In the genomic region with DNA sequence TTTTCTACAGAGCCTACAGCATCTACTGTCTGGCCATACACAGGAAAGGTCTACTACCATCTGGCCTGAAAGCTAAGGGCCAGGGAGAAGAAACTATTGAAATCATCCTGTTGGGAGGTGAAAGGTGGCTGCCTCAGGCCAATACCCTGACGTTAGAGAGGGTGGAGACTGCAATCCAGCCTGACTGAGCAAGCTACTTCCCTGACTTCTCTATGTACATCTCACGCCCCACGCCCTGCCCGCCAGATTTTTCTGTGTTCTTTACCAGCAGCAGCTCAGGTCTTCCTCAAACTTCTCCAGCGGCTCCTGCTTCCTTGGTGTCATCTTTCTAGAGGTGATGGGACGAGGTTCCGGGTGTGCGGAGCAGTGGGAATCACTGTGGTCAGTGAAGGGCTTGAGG, we compare ENCODE assay signal across 23 mouse cellular contexts. TPM values are rescaled to one million over a fixed set of nuclear protein-coding genes. Genes with fewer than 3 reads are reported as not detected.
DNase-seq lines count a peak whose midpoint lies in the region; ATAC-seq and TF ChIP-seq lines count a peak whose summit lies in the region.
"Had no signal": no experiment of that assay in that cellular context is flagged by ENCODE, and none has a peak within 500 bp of the region (broad histone marks: within the 10 kb centered on the region; RNA-seq: fewer than 3 reads in every experiment).

No protein-coding gene starts in this region.

- peak overlapping the region; percentile 62; the same call in 1 of the 2 replicates for H3K27ac ChIP-seq in heart, adult 2 months
- H3K27ac ChIP-seq in kidney, embryonic 16.5 days (ENCODE audit: low read length): no peak overlapping the region
- no peak overlapping the region for H3K27ac ChIP-seq in kidney, embryonic 15.5 days
- H3K27ac ChIP-seq in hindbrain, embryonic 12.5 days: no peak overlapping the region
- H3K27ac ChIP-seq: forebrain, embryonic 13.5 days had no signal

- no peak for TF ChIP-seq POLR2A in heart, adult 2 months (IDR thresholded peaks at IDR 0.05; ENCODE audit: insufficient read depth, low read depth, low read length)

- TF ChIP-seq CTCF in heart, adult 2 months (IDR thresholded peaks at IDR 0.05): no peak

- peaks cover 4% of the 10 kb centered on the region for H3K79me2 ChIP-seq in heart, adult 2 months (replicated peaks; ENCODE audit: control insufficient read depth, insufficient read depth, low read length)

- no peaks in the 10 kb centered on the region for H3K27me3 ChIP-seq in heart, adult 2 months (ENCODE audit: control insufficient read depth, insufficient read depth, low read length)
- no peaks in the 10 kb centered on the region for H3K27me3 ChIP-seq in kidney, embryonic 16.5 days (ENCODE audit: insufficient read depth, low read length)
- H3K27me3 ChIP-seq in kidney, embryonic 15.5 days: no peaks in the 10 kb centered on the region
- no peaks in the 10 kb centered on the region for H3K27me3 ChIP-seq in hindbrain, embryonic 12.5 days
- H3K27me3 ChIP-seq: forebrain, embryonic 13.5 days; Patski had no signal

- ATAC-seq in kidney, embryonic 16.5 days (ENCODE audit: low FRiP score, low TSS enrichment): peak; percentile 10; the same call in 1 of the 2 replicates
- ATAC-seq in kidney, embryonic 15.5 days (replicated peaks; ENCODE audit: low FRiP score): no peak
- ATAC-seq in monocyte, adult 5-6 weeks (replicated peaks; ENCODE audit: insufficient number of reproducible peaks, low FRiP score, low TSS enrichment, poor library complexity, severe bottlenecking): 0 out of 2 replicates have a peak, but pooled peaks have one; percentile 13
- ATAC-seq in hindbrain, embryonic 12.5 days (ENCODE audit: low FRiP score): no peak
- ATAC-seq: forebrain, embryonic 13.5 days; lung, postnatal 0 days; midbrain, embryonic 16.5 days; Patski had no signal

- no peak overlapping the region for H3K4me3 ChIP-seq in heart, adult 2 months
- H3K4me3 ChIP-seq in kidney, embryonic 16.5 days (ENCODE audit: low read length): no peak overlapping the region
- H3K4me3 ChIP-seq in kidney, embryonic 15.5 days (replicated peaks): no peak overlapping the region
- H3K4me3 ChIP-seq in hindbrain, embryonic 12.5 days: no peak overlapping the region
- H3K4me3 ChIP-seq: erythroblast, embryonic 14.5 days; forebrain, embryonic 13.5 days; layer of hippocampus, adult 2 months had no signal

- intact Hi-C loops in heart, adult 2 months (cut with DNase I): loop anchor here (5.0 kb wide), 1 partner anchor 48 kb away; no protein-coding TSS in a partner anchor
- intact Hi-C loops in heart, postnatal 36 days (cut with DNase I): loop anchor here (5.0 kb wide), 1 partner anchor 88 kb away; no protein-coding TSS in a partner anchor
- intact Hi-C loops in left cerebral cortex, postnatal 36 days (cut with DNase I): no loop called here

- peaks cover 25% of the 10 kb centered on the region for H3K36me3 ChIP-seq in heart, adult 2 months (ENCODE audit: control insufficient read depth, insufficient read depth, low read length)
- no peaks in the 10 kb centered on the region for H3K36me3 ChIP-seq in kidney, embryonic 16.5 days (ENCODE audit: insufficient read depth, low read length)
- H3K36me3 ChIP-seq in kidney, embryonic 15.5 days: no peaks in the 10 kb centered on the region
- no peaks in the 10 kb centered on the region for H3K36me3 ChIP-seq in hindbrain, embryonic 12.5 days

- H3K9ac ChIP-seq in heart, adult 2 months (ENCODE audit: low read depth, low read length): no peak overlapping the region
- H3K9ac ChIP-seq in kidney, embryonic 16.5 days (replicated peaks; ENCODE audit: low read length): no peak overlapping the region
- H3K9ac ChIP-seq in kidney, embryonic 15.5 days: no peak overlapping the region
- H3K9ac ChIP-seq in hindbrain, embryonic 12.5 days: no peak overlapping the region
- H3K9ac ChIP-seq: forebrain, embryonic 13.5 days had no signal

- TF ChIP-seq EP300 in heart, adult 2 months (IDR thresholded peaks at IDR 0.05; ENCODE audit: insufficient read depth, low read depth, low read length): no peak

- H3K4me2 ChIP-seq in kidney, embryonic 16.5 days (replicated peaks; ENCODE audit: low read depth, low read length): no peak overlapping the region
- H3K4me2 ChIP-seq in kidney, embryonic 15.5 days: no peak overlapping the region
- H3K4me2 ChIP-seq in hindbrain, embryonic 12.5 days (replicated peaks): no peak overlapping the region
- H3K4me2 ChIP-seq: forebrain, embryonic 13.5 days had no signal

- H3K9me3 ChIP-seq in kidney, embryonic 16.5 days (ENCODE audit: low read length): no peaks in the 10 kb centered on the region
- H3K9me3 ChIP-seq in kidney, embryonic 15.5 days (replicated peaks): no peaks in the 10 kb centered on the region
- H3K9me3 ChIP-seq in hindbrain, embryonic 12.5 days (replicated peaks): no peaks in the 10 kb centered on the region
- H3K9me3 ChIP-seq: forebrain, embryonic 13.5 days had no signal

- peaks cover 52% of the 10 kb centered on the region for H3K4me1 ChIP-seq in heart, adult 2 months (ENCODE audit: control insufficient read depth, insufficient read depth, low read length)
- H3K4me1 ChIP-seq in kidney, embryonic 16.5 days (ENCODE audit: insufficient read depth, low read length): peaks cover 42% of the 10 kb centered on the region
- H3K4me1 ChIP-seq in kidney, embryonic 15.5 days: peaks cover 51% of the 10 kb centered on the region
- peaks cover 50% of the 10 kb centered on the region for H3K4me1 ChIP-seq in hindbrain, embryonic 12.5 days

- DNase-seq in heart, adult 2 months: no peak
- no peak for DNase-seq in heart, postnatal 36 days
- DNase-seq in ES-CJ7 (ENCODE audit: low read depth, low spot score): peak; percentile 14
- no peak for DNase-seq in left cerebral cortex, postnatal 36 days (ENCODE audit: low spot score in 2 of 2)
- DNase-seq: cerebellum, adult 2 months; cerebellum, postnatal 36 days; gastrocnemius, postnatal 14 days; kidney, adult 18-20 months; kidney, postnatal 14 days; layer of hippocampus, postnatal 36 days; retina, postnatal 1 day; right cerebral cortex, postnatal 4 days; thymus, postnatal 36 days had no signal

- 78% methylated on average over 8 of the region's 8 CpGs for WGBS in heart, adult 2 months
- WGBS in kidney, embryonic 16.5 days: 46% methylated on average over 8 of the region's 8 CpGs
- WGBS in kidney, embryonic 15.5 days: 46% methylated on average over 8 of the region's 8 CpGs
- WGBS in hindbrain, embryonic 12.5 days: 81% methylated on average over 8 of the region's 8 CpGs

RNA-seq across cellular contexts. Expression of a gene that starts 58.4 kb away (rescaled TPM):
- 10 to 100 TPM; 67.2 to 77.6 TPM for total RNA-seq in heart, adult 2 months (2021)
- polyA plus RNA-seq in heart, adult 2 months (2012; rRNA removed): 13.1 and 23.9 TPM in 2 replicates
- total RNA-seq in heart, postnatal 36 days (2021): 10 to 100 TPM; 68.1 to 82.1 TPM
- 8.6 and 10.0 TPM in 2 replicates for polyA plus RNA-seq in kidney, embryonic 16.5 days (2015; fragmentation: Nextera tagmentation; extraction: Ambion mirVana)
- 9.0 and 9.4 TPM in 2 replicates for polyA plus RNA-seq in kidney, embryonic 15.5 days (2015; fragmentation: Nextera tagmentation; extraction: Ambion mirVana)
- 8.3 to 15.2 TPM (median 13.8 TPM) in 3 replicates for total RNA-seq in monocyte, adult 5-6 weeks (2017)
- polyA plus RNA-seq in hindbrain, embryonic 12.5 days (2016; fragmentation: Nextera tagmentation; extraction: Ambion mirVana): 17.4 and 19.3 TPM in 2 replicates
- 10 to 100 TPM; 49.3 to 53.9 TPM for total RNA-seq in left cerebral cortex, postnatal 36 days (2021)

Comparison
In these comparisons a context has a peak if more than half of its experiments do, and no peak if none do; other contexts are left out.
1. ATAC-seq: peak in kidney, embryonic 16.5 days (single experiment) and monocyte, adult 5-6 weeks (single experiment); none in kidney, embryonic 15.5 days (single experiment) and hindbrain, embryonic 12.5 days (single experiment).